Mouse (Mus musculus) MEL (cell line): ENCODE results near the gene Nfkbib. TPM values are rescaled to one million over a fixed set of nuclear protein-coding genes. Genes with fewer than 3 reads are reported as not detected.

Source experiments
- DNase-seq: peaks from one replicate; pipeline ENCODE4 v3.0.0; 2011; ENCODE audit warnings: low read depth, low spot score
- H3K27ac ChIP-seq: 2 replicates; pipeline ENCODE4 v1.5.1; 2012; ENCODE audit warnings: low read depth, mild to moderate bottlenecking, control low read depth, low read length, moderate library complexity; ENCODE audit not compliant: control insufficient read depth
- H3K27me3 ChIP-seq, 2 experiments: fragments of 150-350 bp in 1 of 2; sonication (generic) in 1 of 2; 2 replicates each; pipeline ENCODE4 v1.6.1; 2012; ENCODE audit warnings: low read length in 2 of 2, mild to moderate bottlenecking in 2 of 2, improper control_type of control experiment in 1 of 2, moderate library complexity in 1 of 2; ENCODE audit not compliant: insufficient read depth in 2 of 2, control insufficient read depth in 1 of 2
- H3K36me3 ChIP-seq, 2 experiments: 2 replicates each; pipeline ENCODE4 v1.6.1; 2012 to 2014; ENCODE audit warnings: low read length in 2 of 2, improper control_type of control experiment in 1 of 2, inconsistent platforms in 1 of 2, mild to moderate bottlenecking in 1 of 2; ENCODE audit not compliant: insufficient read depth in 2 of 2, control insufficient read depth in 1 of 2
- H3K4me1 ChIP-seq, 2 experiments: fragments of 150-350 bp in 1 of 2; sonication (generic) in 1 of 2; 2 replicates each; pipeline ENCODE4 v1.6.1; 2012; ENCODE audit warnings: low read length in 2 of 2, improper control_type of control experiment in 1 of 2, mild to moderate bottlenecking in 1 of 2; ENCODE audit not compliant: insufficient read depth in 2 of 2, control insufficient read depth in 1 of 2
- H3K4me3 ChIP-seq, 2 experiments: fragments of 150-350 bp in 1 of 2; sonication (generic) in 1 of 2; 2 replicates each; pipeline ENCODE4 v1.5.1; 2012; ENCODE audit warnings: low read depth in 2 of 2, low read length in 2 of 2, mild to moderate bottlenecking in 2 of 2, moderate library complexity in 2 of 2, control low read depth in 1 of 2, improper control_type of control experiment in 1 of 2; ENCODE audit not compliant: control insufficient read depth in 1 of 2, insufficient read depth in 1 of 2
- H3K79me2 ChIP-seq: 2 replicates; pipeline ENCODE4 v1.6.1; 2012; ENCODE audit warnings: mild to moderate bottlenecking, low read length, moderate library complexity; ENCODE audit not compliant: control insufficient read depth, poor library complexity, insufficient read depth
- H3K9ac ChIP-seq: 2 replicates; pipeline ENCODE4 v1.6.1; 2012; ENCODE audit warnings: low read depth, mild to moderate bottlenecking, control low read depth, low read length, moderate library complexity; ENCODE audit not compliant: control insufficient read depth, poor library complexity, severe bottlenecking
- H3K9me3 ChIP-seq: fragments of 150-350 bp; sonication (generic); replicated peaks from 2 replicates; pipeline ENCODE4 v1.6.1; 2012; ENCODE audit warnings: mild to moderate bottlenecking, low read length, improper control_type of control experiment, moderate library complexity; ENCODE audit not compliant: insufficient read depth
- BHLHE40 ChIP-seq: IDR thresholded peaks from 2 replicates; pipeline ENCODE4 v1.6.1; 2012; ENCODE audit warnings: low read depth, mild to moderate bottlenecking, inconsistent platforms, low read length, improper control_type of control experiment, borderline replicate concordance
- CHD1 ChIP-seq: IDR thresholded peaks from 2 replicates; pipeline ENCODE4 v1.6.1; 2012; ENCODE audit warnings: low read depth, mild to moderate bottlenecking, inconsistent platforms, low read length, improper control_type of control experiment
- CTCF ChIP-seq, 3 experiments: IDR thresholded peaks in 2 of 3; conservative IDR thresholded peaks in 1 of 3; 2 replicates each; pipeline ENCODE4 v1.5.1; 2011 to 2012; ENCODE audit warnings: low read length in 3 of 3, low read depth in 2 of 3, mild to moderate bottlenecking in 2 of 3, improper control_type of control experiment in 1 of 3, inconsistent platforms in 1 of 3, mixed read lengths in 1 of 3, moderate library complexity in 1 of 3; ENCODE audit not compliant: control insufficient read depth in 1 of 3, insufficient read depth in 1 of 3, poor library complexity in 1 of 3, severe bottlenecking in 1 of 3
- E2F4 ChIP-seq: IDR thresholded peaks from 2 replicates; pipeline ENCODE4 v1.6.1; 2011; ENCODE audit warnings: low read depth, low read length, improper control_type of control experiment, borderline replicate concordance
- ETS1 ChIP-seq: IDR thresholded peaks from 2 replicates; pipeline ENCODE4 v1.6.1; 2012; ENCODE audit warnings: low read depth, mild to moderate bottlenecking, inconsistent platforms, low read length, improper control_type of control experiment, moderate library complexity
- GABPA ChIP-seq: IDR thresholded peaks from 2 replicates; pipeline ENCODE4 v1.6.1; 2012; ENCODE audit warnings: low read depth, mild to moderate bottlenecking, inconsistent platforms, low read length, improper control_type of control experiment, moderate library complexity
- JUND ChIP-seq: IDR thresholded peaks from 2 replicates; pipeline ENCODE4 v1.6.1; 2011; ENCODE audit warnings: low read depth, mild to moderate bottlenecking, improper control_type of control experiment, low read length
- KAT2A ChIP-seq: conservative IDR thresholded peaks from 2 replicates; pipeline ENCODE4 v1.6.1; 2012; ENCODE audit warnings: low read depth, low read length, improper control_type of control experiment, inconsistent platforms
- MAX ChIP-seq: IDR thresholded peaks from 2 replicates; pipeline ENCODE4 v1.6.1; 2011; ENCODE audit warnings: low read length, improper control_type of control experiment
- MYB ChIP-seq: IDR thresholded peaks from 2 replicates; pipeline ENCODE4 v1.6.1; 2011; ENCODE audit warnings: mild to moderate bottlenecking, low read depth, low read length, improper control_type of control experiment
- NELFE ChIP-seq: IDR thresholded peaks from 2 replicates; pipeline ENCODE4 v1.6.1; 2011; ENCODE audit warnings: low read depth, low read length, improper control_type of control experiment
- RAD21 ChIP-seq: IDR thresholded peaks from 2 replicates; pipeline ENCODE4 v1.6.1; 2011; ENCODE audit warnings: mild to moderate bottlenecking, low read depth, low read length, improper control_type of control experiment
- SIN3A ChIP-seq: IDR thresholded peaks from 2 replicates; pipeline ENCODE4 v1.6.1; 2012; ENCODE audit warnings: low read length, improper control_type of control experiment, inconsistent platforms
- TBP ChIP-seq: IDR thresholded peaks from 2 replicates; pipeline ENCODE4 v1.8.0; 2011; ENCODE audit warnings: low read depth, low read length, improper control_type of control experiment
- TCF12 ChIP-seq: IDR thresholded peaks from 2 replicates; pipeline ENCODE4 v1.6.1; 2014; ENCODE audit warnings: low read depth, mild to moderate bottlenecking, inconsistent platforms, low read length, improper control_type of control experiment, moderate library complexity
- USF2 ChIP-seq, 2 experiments: IDR thresholded peaks; 2 replicates each; pipeline ENCODE4 v1.6.1; 2011 to 2012; ENCODE audit warnings: improper control_type of control experiment in 2 of 2, low read length in 2 of 2, borderline replicate concordance in 1 of 2, inconsistent platforms in 1 of 2, low read depth in 1 of 2, mild to moderate bottlenecking in 1 of 2; ENCODE audit not compliant: insufficient read depth in 1 of 2
- ZC3H11A ChIP-seq: IDR thresholded peaks from 2 replicates; pipeline ENCODE4 v1.6.1; 2012; ENCODE audit warnings: low read depth, mild to moderate bottlenecking, inconsistent platforms, low read length, improper control_type of control experiment
- polyA plus RNA-seq, 2 experiments: library from polyadenylated mRNA; stranded (reverse) in 1 of 2; unstranded in 1 of 2; fragments of >175 nt in 1 of 2; fragments of >200 nt in 1 of 2; gene quantifications; 2 replicates each; pipeline versions ENCODE4 v1.2.1 to v1.2.4; 2012; ENCODE audit warnings: low replicate concordance in 2 of 2, low read depth in 1 of 2; ENCODE audit not compliant: insufficient read length in 2 of 2, insufficient read depth in 1 of 2, missing spikeins in 1 of 2
- total RNA-seq: library from RNA; depleted of rRNA; stranded (reverse); fragments of 300-350 nt; gene quantifications from 2 replicates; pipeline ENCODE4 v1.2.3, GENCODE M21; 2012

The Nfkbib gene
- total and polyA plus RNA-seq, 3 experiments, result 32.9 to 52.7 TPM; not detected in 1

GRCm38 (mm10) chr7:28741368-28741708 lies 26.0 kb downstream of the Nfkbib start:
- no peak for DNase-seq
- peak overlapping the region; percentile 86 for H3K9ac ChIP-seq
- peak overlapping the region; percentile 57 for H3K27ac ChIP-seq
- peaks cover 0 to 4% of the 10 kb centered on the region in 2 experiments; a peak in 1 of 4 replicates for H3K4me1 ChIP-seq
- H3K27me3 ChIP-seq, result no peaks in the 10 kb centered on the region
- TF ChIP-seq TCF12, result no peak
- TF ChIP-seq ETS1, result no peak
- no peaks in the 10 kb centered on the region for H3K36me3 ChIP-seq
- H3K9me3 ChIP-seq, result no peaks in the 10 kb centered on the region
- H3K79me2 ChIP-seq, result peaks cover 5% of the 10 kb centered on the region; the same call in 1 of the 2 replicates
- peak overlapping the region; percentile 62 to 86 for H3K4me3 ChIP-seq

GRCm38 (mm10) chr7:28740949-28741348 lies 26.4 kb downstream of the Nfkbib start:
- Histone ChIP-seq H3K4me3 (peak overlapping the region; percentile 62 to 86), H3K27ac (peak overlapping the region; percentile 57), H3K4me1 (peaks cover 0 to 4% of the 10 kb centered on the region in 2 experiments; a peak in 1 of 4 replicates), H3K36me3 (no peaks in the 10 kb centered on the region), H3K9me3 (no peaks in the 10 kb centered on the region), H3K79me2 (peaks cover 5% of the 10 kb centered on the region; the same call in 1 of the 2 replicates), H3K9ac (peak overlapping the region; percentile 86), H3K27me3 (no peaks in the 10 kb centered on the region)
- peak; percentile 56 for DNase-seq
- 0 out of 2 replicates have a peak, but pooled peaks have one; percentile 51 for TF ChIP-seq CHD1
- TF ChIP-seq ZC3H11A, result no peak
- TF ChIP-seq CTCF (IDR thresholded peaks at IDR 0.05 in 2 of 3, conservative IDR thresholded peaks at IDR 0.05 in 1 of 3; ENCODE audit: control insufficient read depth in 1 of 3, insufficient read depth in 1 of 3, low read depth in 2 of 3, low read length in 3 of 3, poor library complexity in 1 of 3, severe bottlenecking in 1 of 3), result peak in 1 of 3 experiments; percentile 22; a peak in 1 of 6 replicates
- TF ChIP-seq KAT2A, result peak; percentile 22; the same call in 1 of the 2 replicates

- TF ChIP-seq E2F4, result no peak
- TF ChIP-seq MYB, result no peak
- TF ChIP-seq JUND, result no peak
- no peak for TF ChIP-seq NELFE
- no peak for TF ChIP-seq MAX
- no peak for TF ChIP-seq RAD21
- no peak for TF ChIP-seq TBP
- no peak for TF ChIP-seq BHLHE40
- no peak for TF ChIP-seq GABPA
- no peak for TF ChIP-seq USF2 (IDR thresholded peaks at IDR 0.05; ENCODE audit: borderline replicate concordance in 1 of 2, insufficient read depth in 1 of 2, low read depth in 1 of 2, low read length in 2 of 2)
- no peak for TF ChIP-seq SIN3A
- H3K27ac ChIP-seq, result no peak overlapping the region
- peaks cover 0 to 4% of the 10 kb centered on the region in 2 experiments; a peak in 1 of 4 replicates for H3K4me1 ChIP-seq
- H3K9me3 ChIP-seq, result no peaks in the 10 kb centered on the region
- H3K36me3 ChIP-seq, result no peaks in the 10 kb centered on the region
- peaks cover 5% of the 10 kb centered on the region; the same call in 1 of the 2 replicates for H3K79me2 ChIP-seq
- H3K9ac ChIP-seq, result no peak overlapping the region
- DNase-seq, result no peak
- H3K27me3 ChIP-seq, result no peaks in the 10 kb centered on the region
- no peak overlapping the region for H3K4me3 ChIP-seq
Measured at GRCm38 (mm10) chr7:28739829-28740228, 27.5 kb downstream of the Nfkbib start.
